Mouse (Mus musculus) adrenal gland, postnatal 4 days (tissue): ENCODE data around the gene Stat6. TPM values are rescaled to one million over a fixed set of nuclear protein-coding genes. Genes with fewer than 3 reads are reported as not detected.
"Not testable (repeated sequence)": the region's sequence is repeated elsewhere in the genome, so short reads cannot be mapped to it uniquely, and the experiment has no call there.

ENCODE experiments used
- DNase-seq, 2 experiments: peaks; one replicate each; pipeline ENCODE4 v3.0.0; 2021 to 2022; ENCODE audit warnings: low spot score in 2 of 2, mixed read lengths in 2 of 2
- total RNA-seq, 2 experiments: library from RNA; stranded (reverse); gene quantifications; 2 replicates each; pipeline ENCODE4 v1.2.3; 2021

The Stat6 gene
- total RNA-seq, 2 experiments from 2014 or later, result 72.7 to 78.0 TPM

DNA sequence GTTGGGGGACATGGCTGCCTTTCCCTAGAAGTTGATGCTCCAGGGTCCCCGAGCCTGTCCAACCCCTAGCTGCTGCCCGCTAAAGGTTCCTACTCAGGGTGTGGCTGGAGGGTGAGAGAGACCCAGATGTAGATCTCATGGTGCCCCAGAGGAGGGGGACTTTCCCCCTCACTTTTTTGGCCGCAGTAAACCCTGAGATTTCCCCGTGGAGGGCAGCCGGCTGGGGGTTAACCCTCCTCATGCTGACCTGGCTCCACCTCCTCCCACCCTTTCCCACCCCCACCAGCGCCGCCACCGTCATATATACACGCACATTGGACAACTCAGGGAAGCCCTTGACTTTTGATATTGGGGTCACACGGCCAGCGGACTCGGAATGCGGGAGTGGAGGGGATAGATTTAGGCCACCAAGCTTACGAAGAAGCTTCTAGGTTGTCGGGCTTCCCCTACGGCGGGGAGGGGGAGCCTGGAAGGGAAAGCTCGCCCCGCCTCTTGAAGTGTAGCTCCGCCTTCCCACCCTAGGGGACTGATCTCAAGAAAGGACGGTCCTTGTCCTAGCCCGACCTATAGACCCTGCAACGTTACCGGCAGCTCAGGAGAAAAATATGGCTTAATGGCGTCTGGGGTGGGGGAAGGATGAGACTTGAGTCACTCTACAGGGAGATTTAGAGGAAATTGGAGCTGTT lies 910 bp downstream of the Stat6 start:
- DNase-seq, result peak in 1 of 2 experiments; percentile 68

DNA sequence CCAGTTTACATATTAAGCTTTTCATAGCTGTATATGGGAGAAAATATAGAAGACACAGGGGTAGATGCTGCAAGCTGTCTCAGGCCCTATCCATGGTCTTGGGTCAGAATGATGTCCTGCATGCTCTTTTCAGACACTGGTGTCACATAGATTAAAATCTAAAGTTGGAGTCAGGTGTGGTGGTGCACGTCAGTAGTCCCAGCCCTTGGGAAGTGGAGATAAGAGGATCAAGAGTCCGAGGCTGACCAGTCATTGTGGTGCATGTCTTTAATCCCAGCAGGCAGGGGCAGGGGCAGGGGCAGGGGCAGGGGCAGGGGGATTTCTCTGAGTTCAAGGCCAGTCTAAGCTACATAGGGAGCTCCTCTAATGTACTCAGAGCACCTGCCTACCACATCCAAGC lies 3.0 kb downstream of the Stat6 start:
- DNase-seq, result no peak

- no peak for DNase-seq
Measured at GRCm38 (mm10) chr10:127652906-127653638, 10.3 kb downstream of the Stat6 start.

GRCm38 (mm10) chr10:127654970-127655579 lies 12.3 kb downstream of the Stat6 start:
- no peak for DNase-seq

DNA sequence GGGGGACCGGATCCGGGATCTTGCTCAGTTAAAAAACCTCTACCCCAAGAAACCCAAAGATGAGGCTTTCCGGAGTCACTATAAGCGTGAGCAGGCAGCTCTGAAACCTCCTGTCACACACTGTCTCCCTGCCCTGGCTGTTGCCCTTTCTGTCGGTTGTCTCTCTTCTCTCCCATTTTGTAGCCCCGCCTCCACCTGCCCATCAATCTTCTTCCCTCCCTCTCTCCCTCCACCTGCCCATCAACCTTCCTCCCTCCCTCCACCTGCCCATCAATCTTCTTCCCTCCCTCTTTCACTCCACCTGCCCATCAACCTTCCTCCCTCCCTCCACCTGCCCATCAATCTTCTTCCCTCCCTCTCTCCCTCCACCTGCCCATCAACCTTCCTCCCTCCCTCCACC lies 14.8 kb downstream of the Stat6 start:
- not testable (repeated sequence) for DNase-seq

GRCm38 (mm10) chr10:127658076-127658475 lies 15.3 kb downstream of the Stat6 start:
- DNase-seq, result no peak

- DNase-seq, result no peak
Measured at GRCm38 (mm10) chr10:127659551-127659950, 16.8 kb downstream of the Stat6 start.

- DNase-seq, result no peak
Measured at GRCm38 (mm10) chr10:127661291-127661914, 18.6 kb downstream of the Stat6 start.

- peak in 1 of 2 experiments; percentile 47 for DNase-seq
Measured at GRCm38 (mm10) chr10:127661915-127662663, 19.3 kb downstream of the Stat6 start.

GRCm38 (mm10) chr10:127662666-127663253 lies 20.0 kb downstream of the Stat6 start:
- DNase-seq, result no peak

DNA sequence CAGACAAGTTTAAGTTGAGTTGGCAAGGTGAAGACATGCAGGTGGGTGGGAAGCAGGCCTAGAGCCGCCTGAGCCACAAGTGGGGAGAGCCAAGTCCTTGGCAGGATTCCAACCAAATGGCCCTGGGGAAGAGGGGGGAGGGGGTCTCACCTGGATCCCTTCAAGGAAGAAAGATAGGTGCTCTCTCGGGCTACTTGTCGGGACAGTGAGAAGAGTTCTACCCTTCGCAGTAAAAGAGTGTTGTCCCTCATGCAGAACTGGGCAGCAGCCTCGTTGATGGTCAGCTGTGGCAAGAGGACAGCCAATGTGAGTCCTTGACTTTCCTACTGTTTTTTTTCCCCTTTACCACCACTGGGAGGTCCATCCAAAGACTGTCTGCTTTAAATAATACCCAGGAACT lies 20.8 kb downstream of the Stat6 start:
- no peak for DNase-seq

DNA sequence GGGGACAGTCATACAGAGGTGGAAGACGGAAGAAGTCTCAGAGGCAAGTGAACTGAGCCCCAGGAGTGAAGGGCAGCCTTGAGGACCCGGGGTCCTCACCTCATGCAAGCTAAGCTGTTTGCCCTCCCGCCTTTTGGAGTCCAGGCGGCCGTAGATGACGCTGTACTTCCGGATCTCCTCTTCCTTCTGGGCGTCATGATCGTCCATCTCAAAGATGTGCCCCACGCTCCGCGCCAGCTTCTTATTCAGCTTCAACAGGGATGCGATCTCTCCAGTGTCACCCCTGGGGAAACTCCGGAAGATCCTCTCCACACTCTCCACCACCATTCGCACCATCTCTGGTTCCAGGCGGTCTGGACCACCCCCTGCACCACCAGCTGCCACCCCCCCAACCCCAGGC lies 21.4 kb downstream of the Stat6 start:
- DNase-seq, result no peak

GRCm38 (mm10) chr10:127664891-127665290 lies 22.1 kb downstream of the Stat6 start:
- no peak for DNase-seq

GRCm38 (mm10) chr10:127665366-127666181 lies 22.8 kb downstream of the Stat6 start:
- no peak for DNase-seq

DNA sequence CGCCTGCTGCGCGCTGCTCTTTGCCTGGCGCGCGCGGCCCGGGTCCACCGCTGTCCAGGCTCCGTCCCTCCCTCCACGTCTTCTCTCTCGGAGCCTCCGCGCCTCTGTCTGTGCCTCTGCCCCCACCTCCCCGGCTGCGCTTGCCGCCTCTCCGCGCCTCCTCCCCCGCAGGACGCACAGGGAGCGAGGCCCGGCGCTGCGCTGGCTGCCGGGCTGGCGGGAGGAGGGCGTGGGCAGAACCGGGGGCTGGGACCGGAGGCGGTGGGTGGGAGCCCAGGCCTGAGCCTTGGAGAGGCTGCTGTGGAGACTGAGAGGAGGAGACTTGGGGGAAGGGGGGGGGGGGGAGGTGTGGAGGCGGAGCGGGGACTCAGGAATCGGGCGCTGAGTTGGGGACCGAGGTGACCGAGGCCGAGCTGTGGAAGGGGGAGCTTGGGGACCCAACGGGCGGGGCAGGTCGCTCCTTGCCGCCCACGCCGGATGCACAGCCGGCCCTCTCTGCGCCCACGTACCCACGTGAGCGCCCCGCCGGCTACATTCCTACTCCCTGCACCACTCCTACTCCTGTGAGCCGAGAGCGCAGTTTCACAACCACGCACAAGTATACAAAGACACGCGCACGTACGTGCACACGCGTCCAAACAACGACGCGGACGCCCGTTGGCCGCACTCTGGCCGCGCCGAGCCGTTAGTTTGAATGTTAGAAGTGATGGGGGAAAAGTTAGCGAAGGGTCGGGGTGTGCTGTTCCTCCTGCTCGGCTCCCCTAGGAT lies 23.9 kb downstream of the Stat6 start, which contains the start of gene Nemp1:
Gene Nemp1 (plus strand): TSS at position 401 of the 768 bp plus-strand sequence.
- DNase-seq, result peak; percentile 71 to 83

GRCm38 (mm10) chr10:127667269-127668092 lies 24.7 kb downstream of the Stat6 start:
- peak in 1 of 2 experiments; percentile 74 for DNase-seq

- DNase-seq, result peak in 1 of 2 experiments; percentile 66
Measured at GRCm38 (mm10) chr10:127668093-127669050, 25.6 kb downstream of the Stat6 start, which contains the start of gene Nab2. Nab2 (minus strand) TSS chr10:127668568.
